In genomic region chr9:68859500-68859899, GRCm38 (mm10) we compare ENCODE assay signal across 36 mouse cellular contexts.
"Had no signal": no experiment of that assay in that cellular context is flagged by ENCODE, and none has a peak within 500 bp of the region (broad histone marks: within the 10 kb centered on the region; RNA-seq: fewer than 3 reads in every experiment).

No protein-coding gene starts in this region.

- H3K9me3 ChIP-seq: heart, embryonic 10.5 days; heart, embryonic 15.5 days; intestine, embryonic 15.5 days had no signal

- H3K27ac ChIP-seq: heart, adult 2 months; heart, embryonic 10.5 days; heart, embryonic 13.5 days; heart, embryonic 15.5 days; hindbrain, embryonic 10.5 days; hindbrain, embryonic 12.5 days; hindbrain, embryonic 13.5 days; hindbrain, embryonic 14.5 days; hindbrain, embryonic 15.5 days; hindbrain, postnatal 0 days; intestine, embryonic 15.5 days; kidney, embryonic 15.5 days; kidney, postnatal 0 days; layer of hippocampus, adult 2 months had no signal

- ATAC-seq: hindbrain, embryonic 16.5 days; hindbrain, postnatal 0 days; inflammation-experienced regulatory T-cells, adult 6 months; intestine, embryonic 15.5 days; intestine, embryonic 16.5 days; intestine, postnatal 0 days had no signal

- DNase-seq: heart, adult 18-20 months; heart, adult 2 months; heart, postnatal 10 days; heart, postnatal 14 days; heart, postnatal 36 days; heart, postnatal 4 days; kidney, adult 11 months; kidney, adult 18-20 months; kidney, adult 2 months; kidney, adult 8-10 months; kidney, adult 9 months; kidney, postnatal 10 days; kidney, postnatal 14 days; kidney, postnatal 25 days; kidney, postnatal 36 days; kidney, postnatal 4 days; layer of hippocampus, adult 9-11 months had no signal

- H3K9ac ChIP-seq: heart, embryonic 12.5 days; heart, embryonic 13.5 days; heart, embryonic 15.5 days; hindbrain, embryonic 12.5 days; hindbrain, embryonic 13.5 days; hindbrain, embryonic 14.5 days; hindbrain, embryonic 15.5 days; intestine, embryonic 15.5 days; kidney, embryonic 15.5 days had no signal

- H3K4me1 ChIP-seq: heart, embryonic 10.5 days; heart, embryonic 12.5 days; heart, embryonic 13.5 days; heart, embryonic 15.5 days; intestine, embryonic 15.5 days had no signal

- H3K27me3 ChIP-seq: heart, embryonic 12.5 days; heart, embryonic 13.5 days; heart, embryonic 15.5 days; hindbrain, embryonic 12.5 days; hindbrain, embryonic 15.5 days; intestine, embryonic 15.5 days; kidney, embryonic 15.5 days had no signal

- H3K36me3 ChIP-seq: heart, embryonic 12.5 days; heart, embryonic 15.5 days; hindbrain, embryonic 10.5 days; hindbrain, embryonic 12.5 days; hindbrain, embryonic 13.5 days; hindbrain, embryonic 15.5 days; intestine, embryonic 15.5 days; kidney, embryonic 15.5 days had no signal

- H3K4me2 ChIP-seq: heart, embryonic 11.5 days; heart, embryonic 12.5 days; heart, embryonic 13.5 days; heart, embryonic 15.5 days; hindbrain, embryonic 12.5 days; hindbrain, embryonic 13.5 days; hindbrain, embryonic 14.5 days; hindbrain, embryonic 15.5 days; intestine, embryonic 15.5 days; kidney, embryonic 15.5 days had no signal

- H3K4me3 ChIP-seq: heart, adult 2 months; heart, embryonic 10.5 days; heart, embryonic 12.5 days; heart, embryonic 13.5 days; heart, embryonic 15.5 days; hindbrain, embryonic 10.5 days; hindbrain, embryonic 12.5 days; hindbrain, embryonic 13.5 days; hindbrain, embryonic 15.5 days; intestine, embryonic 15.5 days; kidney, embryonic 15.5 days; layer of hippocampus, adult 2 months had no signal
